Mouse (Mus musculus) limb, embryonic 14.5 days (tissue): ENCODE results near the gene Tifa. TPM values are rescaled to one million over a fixed set of nuclear protein-coding genes. Genes with fewer than 3 reads are reported as not detected.

ENCODE experiments used
- ATAC-seq: fragments of 200-750 bp; cut with Nextera tagmentation; 2 replicates; pipeline ENCODE4 v1.8.0; 2017; ENCODE audit warnings: low read depth, moderate number of reproducible peaks, moderate TSS enrichment; ENCODE audit not compliant: low FRiP score
- DNase-seq: peaks from one replicate; pipeline ENCODE4 v3.0.0-alpha.2; 2015; ENCODE audit warnings: low spot score
- H3K27ac ChIP-seq: fragments of 300-500 bp; sonication (generic); replicated peaks from 2 replicates; pipeline ENCODE4 v1.5.1; 2014; ENCODE audit warnings: low read depth, mild to moderate bottlenecking, low read length, moderate library complexity, mixed read lengths
- H3K27me3 ChIP-seq: fragments of 300-500 bp; sonication (generic); 2 replicates; pipeline ENCODE4 v1.6.1; 2014; ENCODE audit warnings: low read length, mixed read lengths; ENCODE audit not compliant: control insufficient read depth, insufficient read depth
- H3K36me3 ChIP-seq: fragments of 300-500 bp; sonication (generic); 2 replicates; pipeline ENCODE4 v1.6.1; 2014; ENCODE audit warnings: mild to moderate bottlenecking, low read length, moderate library complexity, mixed read lengths; ENCODE audit not compliant: control insufficient read depth, insufficient read depth
- H3K4me1 ChIP-seq: fragments of 300-500 bp; sonication (generic); 2 replicates; pipeline ENCODE4 v1.6.1; 2014; ENCODE audit warnings: antibody characterized with exemption, low read length, mixed read lengths; ENCODE audit not compliant: control insufficient read depth, insufficient read depth
- H3K4me2 ChIP-seq: fragments of 300-500 bp; sonication (generic); replicated peaks from 2 replicates; pipeline ENCODE4 v1.6.1; 2014; ENCODE audit warnings: low read depth, mild to moderate bottlenecking, low read length, moderate library complexity; ENCODE audit not compliant: severe bottlenecking
- H3K4me3 ChIP-seq: fragments of 300-500 bp; sonication (generic); replicated peaks from 2 replicates; pipeline ENCODE4 v1.5.1; 2014; ENCODE audit warnings: low read length
- H3K9ac ChIP-seq: fragments of 300-500 bp; sonication (generic); 2 replicates; pipeline ENCODE4 v1.6.1; 2014; ENCODE audit warnings: mild to moderate bottlenecking, low read depth, low read length, moderate library complexity; ENCODE audit not compliant: severe bottlenecking
- H3K9me3 ChIP-seq: fragments of 300-500 bp; sonication (generic); 2 replicates; pipeline ENCODE4 v1.6.1; 2016; ENCODE audit warnings: low read length; ENCODE audit not compliant: control insufficient read depth
- POLR2A ChIP-seq: fragments of 200-500 bp; IDR thresholded peaks from 2 replicates; pipeline ENCODE4 v1.8.0; 2012; ENCODE audit warnings: inconsistent platforms, mild to moderate bottlenecking, moderate library complexity, borderline replicate concordance; ENCODE audit not compliant: insufficient read depth, insufficient read length; ENCODE audit errors: extremely low read depth
- WGBS: fragments of 180-500 bp; shearing (Covaris S2); extraction: QIAGEN DNeasy Blood & Tissue Kit; methylation state at CpG from one replicate; pipeline ENCODE4 v1.1.7; 2014; 5-methylcytosine and 5-hydroxymethylcytosine counted together
- polyA plus RNA-seq, 2 experiments: library from polyadenylated mRNA; depleted of rRNA in 1 of 2; stranded (reverse) in 1 of 2; unstranded in 1 of 2; fragments of >200 nt; fragmentation: Nextera tagmentation in 1 of 2; extraction: Ambion mirVana in 1 of 2; gene quantifications; 2 replicates each; pipeline versions ENCODE4 v1.2.1 to v1.2.3; 2012 to 2014

Tifa gene
- 1.8 and 2.2 TPM in 2 replicates for polyA plus RNA-seq (2012; rRNA removed)
- 3.7 and 3.8 TPM in 2 replicates for polyA plus RNA-seq (2014; fragmentation: Nextera tagmentation; extraction: Ambion mirVana)

DNA sequence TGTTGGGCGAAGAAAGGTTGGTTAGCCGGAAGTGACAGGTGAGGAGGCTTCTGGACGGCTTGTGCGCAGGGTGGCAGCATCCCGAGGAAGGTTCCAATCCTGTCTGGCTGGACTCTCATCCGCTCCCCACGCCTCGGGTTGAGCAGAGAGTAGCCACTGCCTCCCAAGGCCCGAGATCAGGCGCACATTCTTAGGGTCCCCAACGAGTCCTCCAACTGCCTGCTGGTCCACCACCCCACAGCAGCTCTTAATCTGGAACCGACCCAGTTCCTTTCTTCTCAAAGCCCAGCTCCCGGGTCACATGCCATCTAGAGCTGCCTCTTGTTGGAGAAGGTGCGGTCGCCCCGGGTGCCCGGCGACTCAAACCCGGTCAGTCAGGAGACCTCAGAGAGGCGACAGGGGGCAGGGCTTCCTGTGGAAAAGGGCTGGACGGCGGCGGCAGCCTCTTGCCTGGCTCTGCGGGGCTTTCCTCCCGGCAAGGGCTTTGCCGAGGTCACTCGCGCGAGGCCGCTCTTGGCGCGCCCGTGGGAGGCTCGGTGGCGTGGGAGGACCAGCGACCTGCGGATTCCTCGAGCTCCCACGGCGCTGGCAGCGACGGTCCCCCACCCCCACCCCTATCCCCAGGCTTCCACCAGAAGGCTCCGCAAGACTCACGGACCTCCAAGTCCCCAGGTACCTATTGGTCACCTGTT, at the start of gene Tifa:
Gene Tifa (plus strand): TSS at position 306 of the 692 bp plus-strand sequence.
- Histone ChIP-seq H3K9me3 (no peaks in the 10 kb centered on the region), H3K27ac (no peak within 1 kb of the TSS), H3K36me3 (no peaks in the 10 kb centered on the region), H3K4me1 (no peaks in the 10 kb centered on the region; the same call in 1 of the 2 replicates), H3K4me3 (peak within 1 kb of the TSS; percentile 59), H3K27me3 (peaks cover 22% of the 10 kb centered on the region), H3K4me2 (peak within 1 kb of the TSS; percentile 99), H3K9ac (peak within 1 kb of the TSS; percentile 56)
- TF ChIP-seq POLR2A: no peak
- no peak for DNase-seq
- ATAC-seq: peak; percentile 11; the same call in 1 of the 2 replicates
- under 1% methylated on average over 31 of the region's 44 CpGs for WGBS

DNA sequence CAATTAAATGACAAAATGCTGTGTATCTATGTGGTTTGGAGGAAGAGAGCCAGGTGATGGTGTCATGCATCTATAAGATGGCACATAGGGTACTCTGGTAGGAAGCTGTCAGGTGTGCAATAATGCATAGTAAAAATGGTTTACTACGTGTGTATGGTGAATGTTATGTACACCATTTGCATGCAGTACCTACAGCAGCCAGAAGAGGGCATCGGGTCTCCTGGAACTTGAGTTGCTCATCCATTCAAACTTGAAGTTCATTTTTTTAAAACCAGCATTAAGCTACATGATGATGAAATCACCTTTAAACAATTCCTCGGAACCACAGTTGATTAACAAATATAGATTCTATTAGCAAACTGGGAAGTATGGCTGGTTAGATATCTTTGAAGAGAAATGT, 48.1 kb upstream of the Tifa start:
- Histone ChIP-seq H3K4me2 (no peak overlapping the region), H3K27me3 (peaks cover 15% of the 10 kb centered on the region; the same call in 1 of the 2 replicates), H3K4me1 (no peaks in the 10 kb centered on the region), H3K9me3 (no peaks in the 10 kb centered on the region), H3K27ac (no peak overlapping the region), H3K9ac (no peak overlapping the region), H3K4me3 (no peak overlapping the region), H3K36me3 (no peaks in the 10 kb centered on the region)
- no peak for DNase-seq
- ATAC-seq: no peak
- TF ChIP-seq POLR2A: no peak
- 95% methylated on average over 3 of the region's 3 CpGs for WGBS

DNA sequence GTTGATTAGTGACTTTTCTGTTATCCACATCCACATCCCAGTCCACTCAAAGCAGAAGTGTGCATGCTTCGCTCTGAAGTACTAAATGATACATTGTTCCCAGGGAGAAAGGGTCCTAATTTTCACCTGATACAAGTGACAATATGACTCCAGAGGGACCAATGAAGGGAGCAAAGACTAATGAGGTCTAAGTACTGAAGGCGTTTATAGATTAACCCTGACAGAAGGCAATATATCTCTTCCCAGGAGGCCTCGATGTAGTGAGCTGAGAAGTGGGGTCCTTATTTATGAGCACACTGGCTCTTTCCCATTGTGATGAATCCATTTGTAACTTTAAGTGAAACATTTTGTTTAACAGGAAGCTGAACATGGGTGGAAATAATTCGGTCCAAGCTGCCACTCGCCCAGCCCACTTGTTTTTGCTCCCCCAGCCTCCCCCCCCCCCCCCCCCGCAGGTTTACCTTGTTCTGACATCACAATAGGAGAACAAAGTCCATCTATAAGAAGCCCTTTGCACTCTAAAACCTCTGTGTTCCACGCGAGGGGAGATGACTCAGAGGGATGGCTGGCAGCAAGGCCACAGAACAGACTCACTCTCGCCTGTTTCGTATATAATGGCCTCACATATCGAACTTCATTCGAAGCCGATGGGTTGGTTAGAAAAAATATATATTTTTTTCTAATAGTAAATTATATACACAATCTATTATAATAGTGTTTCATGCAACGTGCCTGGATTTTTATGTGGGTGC, 45.8 kb upstream of the Tifa start:
- no peak for TF ChIP-seq POLR2A
- Histone ChIP-seq H3K9ac (no peak overlapping the region), H3K4me3 (no peak overlapping the region), H3K27me3 (peaks cover 36% of the 10 kb centered on the region), H3K4me1 (no peaks in the 10 kb centered on the region), H3K9me3 (no peaks in the 10 kb centered on the region), H3K36me3 (no peaks in the 10 kb centered on the region), H3K4me2 (no peak overlapping the region), H3K27ac (no peak overlapping the region)
- ATAC-seq (no peak), DNase-seq (no peak)
- WGBS: 57% methylated on average over 13 of the region's 14 CpGs

DNA sequence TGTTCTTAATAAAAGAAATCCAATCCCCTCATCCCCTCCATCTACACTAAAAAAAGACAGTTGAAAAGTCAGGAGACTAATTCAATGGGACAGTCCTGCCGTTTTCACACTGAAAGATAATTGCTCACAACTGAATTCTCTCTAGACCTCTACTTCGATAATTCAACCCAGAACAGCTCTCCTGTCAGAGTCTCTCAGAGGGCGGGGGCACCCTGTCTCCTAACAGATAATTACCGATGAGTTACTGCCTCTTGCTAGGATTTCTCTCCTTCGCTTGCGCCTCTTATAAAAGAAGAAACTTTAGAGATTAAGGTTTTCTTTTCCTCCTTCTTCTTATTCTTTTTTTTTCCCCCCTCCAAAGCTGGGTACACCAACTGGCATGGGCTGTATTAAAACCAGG, 44.1 kb upstream of the Tifa start:
- ATAC-seq (no peak), DNase-seq (peak; percentile 12)

DNA sequence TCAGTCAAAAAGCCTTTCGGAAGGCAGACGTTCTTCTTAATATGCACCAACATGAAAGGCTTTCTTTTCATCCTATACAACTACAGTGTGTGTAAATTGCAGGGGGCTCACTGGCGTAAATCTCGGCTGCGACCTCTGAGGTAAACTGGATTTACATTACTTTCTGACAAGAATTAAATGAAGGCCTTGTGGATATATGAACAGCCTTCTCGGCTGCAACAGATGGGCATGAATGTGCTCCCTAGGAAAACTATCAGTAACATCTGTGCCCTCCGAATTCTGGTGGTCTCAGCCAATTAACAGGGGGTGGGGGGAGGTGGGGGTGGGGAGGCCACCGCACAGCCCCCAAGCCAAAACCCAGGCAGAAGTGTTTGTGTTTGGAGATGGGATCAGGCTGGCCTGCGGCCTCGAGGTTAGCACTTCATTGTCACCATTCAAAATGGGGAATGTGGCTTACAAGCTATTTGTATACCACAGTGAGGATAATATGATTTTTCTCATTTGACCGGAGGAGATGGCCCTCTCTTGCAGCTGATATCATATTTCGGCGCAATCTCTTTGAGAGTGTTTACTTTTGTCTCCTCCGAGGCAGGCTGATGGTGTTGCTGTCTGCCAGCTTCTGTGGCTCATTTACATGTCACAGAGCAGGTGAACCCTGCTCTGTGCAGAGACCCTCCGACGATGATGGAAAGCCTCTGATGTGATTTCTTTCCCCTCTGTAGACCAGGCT, 43.5 kb upstream of the Tifa start:
- peaks cover 45% of the 10 kb centered on the region for H3K27me3 ChIP-seq
- no peaks in the 10 kb centered on the region for H3K9me3 ChIP-seq
- no peak for TF ChIP-seq POLR2A
- H3K4me2 ChIP-seq: no peak overlapping the region
- ATAC-seq (no peak), DNase-seq (no peak)
- H3K4me1 ChIP-seq: no peaks in the 10 kb centered on the region
- 15% methylated on average over 16 of the region's 16 CpGs for WGBS
- no peaks in the 10 kb centered on the region for H3K36me3 ChIP-seq
- H3K4me3 ChIP-seq: no peak overlapping the region
- H3K27ac ChIP-seq: no peak overlapping the region
- H3K9ac ChIP-seq: no peak overlapping the region

More for the DNA sequence above, 44.1 kb upstream of the Tifa start:
- no peak overlapping the region for H3K27ac ChIP-seq
- no peak overlapping the region for H3K4me2 ChIP-seq
- WGBS: 12% methylated on average over 6 of the region's 6 CpGs
- H3K9ac ChIP-seq: no peak overlapping the region
- no peaks in the 10 kb centered on the region for H3K36me3 ChIP-seq
- peaks cover 45% of the 10 kb centered on the region for H3K27me3 ChIP-seq
- H3K9me3 ChIP-seq: no peaks in the 10 kb centered on the region
- no peak for TF ChIP-seq POLR2A
- no peaks in the 10 kb centered on the region for H3K4me1 ChIP-seq
- no peak overlapping the region for H3K4me3 ChIP-seq
